Mouse (Mus musculus) erythroblast, embryonic 14.5 days (primary cell): ENCODE measurements at regions not wholly inside any gene's neighbourhood (a gene's known extent, or its start where the extent isn't known, plus 50 kb on each side); places are given as distances from the start of the nearest gene placed in this dataset.

Source experiments
- H3K27me3 ChIP-seq: 2 replicates; pipeline ENCODE4 v1.6.1; 2012; ENCODE audit warnings: inconsistent platforms; ENCODE audit not compliant: control insufficient read depth
- H3K36me3 ChIP-seq: 2 replicates; pipeline ENCODE4 v1.6.1; 2012; ENCODE audit warnings: mild to moderate bottlenecking, inconsistent platforms; ENCODE audit not compliant: control insufficient read depth
- H3K4me1 ChIP-seq: 2 replicates; pipeline ENCODE4 v1.6.1; 2012; ENCODE audit warnings: inconsistent platforms; ENCODE audit not compliant: control insufficient read depth
- H3K4me3 ChIP-seq: replicated peaks from 2 replicates; pipeline ENCODE3; 2012; ENCODE audit warnings: moderate library complexity, mild to moderate bottlenecking, inconsistent platforms
- H3K9me3 ChIP-seq: 2 replicates; pipeline ENCODE4 v1.6.1; 2012; ENCODE audit warnings: low read length, inconsistent platforms, mixed read lengths; ENCODE audit not compliant: control insufficient read depth
- GATA1 ChIP-seq: IDR thresholded peaks from 2 replicates; pipeline ENCODE4 v1.6.1; 2012; ENCODE audit warnings: low read length, inconsistent platforms, mixed read lengths
- TAL1 ChIP-seq: IDR thresholded peaks from 3 replicates; pipeline ENCODE4 v1.6.1; 2012; ENCODE audit warnings: low read length, inconsistent platforms, mixed read lengths

GRCm38 (mm10) chr10:67785563-67785962 is 126.9 kb downstream of the Zfp365 start:
- Histone ChIP-seq H3K27me3 (no peaks in the 10 kb centered on the region), H3K36me3 (no peaks in the 10 kb centered on the region), H3K4me3 (no peak overlapping the region), H3K4me1 (no peaks in the 10 kb centered on the region), H3K9me3 (0 out of 2 replicates have a peak, but pooled peaks cover 2% of the 10 kb centered on the region)
- TF ChIP-seq GATA1, result no peak

DNA sequence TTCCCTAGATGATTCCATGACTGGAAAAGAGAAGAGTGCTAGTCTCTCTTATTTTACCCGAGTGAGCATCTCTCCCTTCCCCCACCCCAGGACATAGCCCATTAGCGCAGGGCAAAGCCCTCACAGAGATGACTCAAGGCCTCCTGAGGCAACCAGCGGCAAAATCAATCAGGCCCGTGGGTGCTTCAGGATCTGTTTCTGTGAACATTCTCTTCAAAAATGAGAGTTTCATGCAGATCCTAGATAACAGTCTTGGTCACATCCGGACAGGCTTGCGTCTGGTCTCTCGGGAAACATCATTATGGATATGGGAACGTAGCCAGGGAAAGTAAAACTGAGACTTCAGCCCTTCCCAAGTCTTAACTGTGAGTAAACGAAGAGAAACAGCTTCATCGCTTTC is 134.1 kb downstream of the Zfp365 start:
- no peaks in the 10 kb centered on the region for H3K4me1 ChIP-seq
- no peak overlapping the region for H3K4me3 ChIP-seq
- no peaks in the 10 kb centered on the region for H3K27me3 ChIP-seq
- no peaks in the 10 kb centered on the region for H3K9me3 ChIP-seq
- TF ChIP-seq GATA1 (no peak), TAL1 (no peak)
- no peaks in the 10 kb centered on the region for H3K36me3 ChIP-seq

DNA sequence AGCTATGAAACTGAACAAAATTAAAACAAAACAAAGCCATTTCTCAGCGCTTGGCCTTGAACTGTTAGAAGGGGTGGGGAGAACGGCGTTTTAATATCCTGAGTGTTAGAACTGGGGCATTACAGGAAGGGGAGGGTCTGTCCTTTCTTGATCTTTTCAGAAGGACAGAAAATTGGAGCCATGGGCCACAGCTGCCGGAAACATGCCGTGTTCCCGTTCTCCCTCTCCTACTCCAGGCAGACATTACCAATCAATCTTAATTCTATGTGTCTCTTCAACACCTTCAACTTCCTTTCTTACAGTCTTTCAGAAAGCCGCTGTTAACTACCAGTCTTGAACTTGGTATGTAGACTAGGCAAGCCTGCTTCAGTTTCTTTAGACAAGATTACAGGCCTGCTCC is 134.7 kb downstream of the Zfp365 start:
- Histone ChIP-seq H3K9me3 (no peaks in the 10 kb centered on the region), H3K4me1 (no peaks in the 10 kb centered on the region), H3K4me3 (no peak overlapping the region), H3K27me3 (no peaks in the 10 kb centered on the region), H3K36me3 (no peaks in the 10 kb centered on the region)
- no peak for TF ChIP-seq TAL1
- no peak for TF ChIP-seq GATA1

GRCm38 (mm10) chr10:67776851-67777250 is 135.6 kb downstream of the Zfp365 start:
- no peak for TF ChIP-seq TAL1
- no peak for TF ChIP-seq GATA1
- Histone ChIP-seq H3K9me3 (no peaks in the 10 kb centered on the region), H3K27me3 (no peaks in the 10 kb centered on the region), H3K4me1 (no peaks in the 10 kb centered on the region), H3K36me3 (no peaks in the 10 kb centered on the region), H3K4me3 (no peak overlapping the region)

DNA sequence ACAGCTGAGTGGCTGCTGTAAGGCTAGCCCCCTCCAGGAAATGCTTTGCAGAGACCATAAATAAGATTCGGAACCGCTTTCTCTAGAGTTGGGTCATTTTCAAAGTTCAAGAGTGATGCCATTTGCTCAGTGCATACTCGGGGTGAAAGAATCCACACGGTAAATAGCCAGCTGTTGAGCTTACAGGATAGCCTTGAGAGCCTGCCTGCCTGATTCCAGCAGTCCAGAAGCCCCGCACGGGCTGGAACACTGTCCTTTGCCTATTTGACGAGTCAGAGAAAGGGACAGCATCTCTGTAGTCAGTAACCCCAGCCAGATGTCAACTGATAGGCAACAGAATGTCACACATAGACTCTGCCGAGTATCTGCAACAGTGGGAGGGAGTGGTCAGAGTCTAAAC is 140.7 kb downstream of the Zfp365 start:
- Histone ChIP-seq H3K27me3 (no peaks in the 10 kb centered on the region), H3K4me3 (no peak overlapping the region), H3K36me3 (no peaks in the 10 kb centered on the region), H3K4me1 (no peaks in the 10 kb centered on the region), H3K9me3 (no peaks in the 10 kb centered on the region)
- TF ChIP-seq TAL1, result no peak
- no peak for TF ChIP-seq GATA1

GRCm38 (mm10) chr10:67766099-67766498 is 146.4 kb downstream of the Zfp365 start:
- no peak overlapping the region for H3K4me3 ChIP-seq
- TF ChIP-seq GATA1, result no peak
- TF ChIP-seq TAL1, result no peak
- H3K4me1 ChIP-seq, result no peaks in the 10 kb centered on the region
- no peaks in the 10 kb centered on the region for H3K9me3 ChIP-seq
- H3K36me3 ChIP-seq, result no peaks in the 10 kb centered on the region
- H3K27me3 ChIP-seq, result no peaks in the 10 kb centered on the region

DNA sequence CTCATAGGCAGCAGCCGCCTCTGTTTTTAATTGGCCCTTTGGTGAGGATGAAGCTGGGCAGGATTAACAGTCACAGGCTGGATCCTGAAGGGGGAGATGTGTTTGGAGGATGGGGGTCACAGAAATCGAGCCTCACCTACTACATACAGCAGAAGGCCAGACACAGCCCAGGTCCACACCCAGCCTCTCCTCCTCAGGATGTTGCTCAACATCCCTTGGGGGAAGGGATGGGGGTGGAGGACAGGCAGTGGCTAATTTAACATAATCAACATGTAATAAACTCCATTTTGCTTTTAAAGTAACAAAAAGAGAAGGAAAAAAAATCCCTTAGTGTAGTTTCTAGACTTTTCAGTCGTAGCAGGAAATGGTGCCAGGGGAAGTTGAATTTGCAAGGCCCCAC is 152.0 kb downstream of the Zfp365 start:
- H3K9me3 ChIP-seq, result no peaks in the 10 kb centered on the region
- no peaks in the 10 kb centered on the region for H3K4me1 ChIP-seq
- H3K4me3 ChIP-seq, result no peak overlapping the region
- TF ChIP-seq TAL1, result no peak
- no peak for TF ChIP-seq GATA1
- no peaks in the 10 kb centered on the region for H3K27me3 ChIP-seq
- H3K36me3 ChIP-seq, result no peaks in the 10 kb centered on the region

DNA sequence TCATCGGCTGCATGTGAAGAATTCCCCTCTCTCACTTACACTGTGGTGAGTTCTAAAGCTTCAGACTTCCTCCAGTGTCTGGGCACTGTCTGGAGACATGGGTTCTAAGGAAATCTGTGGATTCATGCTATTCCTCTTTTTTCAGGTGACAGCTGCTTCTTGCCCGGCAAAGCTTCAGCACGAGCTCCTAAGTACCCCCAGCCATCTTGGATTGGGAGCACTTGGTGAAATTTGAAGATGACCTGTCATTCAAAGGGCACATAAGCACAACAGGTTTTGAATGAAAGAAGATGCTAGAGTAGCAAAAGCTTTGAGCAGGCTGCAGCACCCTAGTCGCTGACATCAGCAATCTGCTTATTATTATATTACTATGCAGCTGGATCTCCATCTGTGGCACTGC is 164.3 kb downstream of the Zfp365 start:
- TF ChIP-seq TAL1 (no peak), GATA1 (no peak)
- H3K36me3 ChIP-seq, result no peaks in the 10 kb centered on the region
- no peaks in the 10 kb centered on the region for H3K4me1 ChIP-seq
- no peaks in the 10 kb centered on the region for H3K9me3 ChIP-seq
- H3K4me3 ChIP-seq, result no peak overlapping the region
- H3K27me3 ChIP-seq, result no peaks in the 10 kb centered on the region

DNA sequence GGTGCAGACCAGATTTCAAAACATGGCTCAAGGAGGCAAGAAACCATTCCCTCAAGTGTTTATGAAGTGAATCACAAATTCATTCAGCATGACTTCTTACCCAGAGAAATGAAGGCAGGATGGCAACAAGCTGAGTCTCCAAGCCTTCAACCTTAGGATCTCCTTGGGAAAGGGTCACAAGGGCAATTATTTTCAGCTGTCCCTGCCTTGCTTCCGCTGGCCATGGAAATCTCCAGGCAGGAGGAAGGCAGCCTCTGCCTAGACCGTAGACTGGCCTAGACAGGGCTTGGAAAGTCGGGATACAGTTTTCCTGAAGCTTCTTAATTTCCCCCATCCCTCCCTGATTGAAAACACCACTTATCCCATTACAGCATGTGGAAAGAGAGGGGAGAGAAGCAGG is 165.0 kb downstream of the Zfp365 start:
- Histone ChIP-seq H3K4me3 (no peak overlapping the region), H3K27me3 (no peaks in the 10 kb centered on the region), H3K36me3 (no peaks in the 10 kb centered on the region), H3K4me1 (no peaks in the 10 kb centered on the region), H3K9me3 (no peaks in the 10 kb centered on the region)
- TF ChIP-seq TAL1 (no peak), GATA1 (no peak)

- Histone ChIP-seq H3K36me3 (no peaks in the 10 kb centered on the region), H3K4me1 (no peaks in the 10 kb centered on the region), H3K4me3 (no peak overlapping the region), H3K27me3 (no peaks in the 10 kb centered on the region), H3K9me3 (no peaks in the 10 kb centered on the region)
- TF ChIP-seq TAL1 (no peak), GATA1 (no peak)
Observed at GRCm38 (mm10) chr10:67746140-67746539, 166.3 kb downstream of the Zfp365 start.

GRCm38 (mm10) chr10:67743561-67743960 is 168.9 kb downstream of the Zfp365 start:
- Histone ChIP-seq H3K4me1 (no peaks in the 10 kb centered on the region), H3K27me3 (no peaks in the 10 kb centered on the region), H3K4me3 (no peak overlapping the region), H3K36me3 (no peaks in the 10 kb centered on the region), H3K9me3 (no peaks in the 10 kb centered on the region)
- TF ChIP-seq TAL1, result no peak
- no peak for TF ChIP-seq GATA1
